Mouse (Mus musculus): ENCODE results near the gene Siae. TPM values are rescaled to one million over a fixed set of nuclear protein-coding genes. Genes with fewer than 3 reads are reported as not detected.

The Siae gene
- polyA plus RNA-seq, 1 experiment from 2014 or later = 7.0 TPM

DNA sequence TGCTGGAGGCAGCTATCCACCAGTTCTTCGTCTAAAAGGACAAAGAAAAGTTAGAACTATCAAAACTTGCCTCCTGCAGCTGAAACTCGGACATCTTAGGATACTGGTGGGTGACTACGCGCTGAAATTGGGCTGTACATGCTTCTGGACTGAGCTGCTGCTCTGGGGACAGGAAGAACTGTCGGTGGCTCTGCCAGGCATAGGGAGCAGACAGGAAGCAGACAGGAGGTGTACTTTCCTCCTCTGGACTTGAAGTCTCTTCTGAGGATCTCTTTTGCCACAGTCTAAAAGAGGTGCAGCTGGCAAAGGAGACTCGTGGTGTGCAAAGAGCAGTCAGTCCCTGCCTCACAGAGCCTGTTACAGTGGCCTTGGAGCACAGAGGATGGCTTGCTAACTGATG lies 37.1 kb downstream of the Siae start:
- H3K36me3 ChIP-seq (ENCODE audit: poor library complexity, severe bottlenecking) = no peaks in the 10 kb centered on the region
- H3K27me3 ChIP-seq = no peaks in the 10 kb centered on the region
- ATAC-seq = no peak
- no peaks in the 10 kb centered on the region for H3K4me1 ChIP-seq
- H3K9ac ChIP-seq = no peak overlapping the region
- no peaks in the 10 kb centered on the region for H3K9me3 ChIP-seq (replicated peaks)
- no peak overlapping the region for H3K4me3 ChIP-seq
- H3K4me2 ChIP-seq = no peak overlapping the region
- no peak overlapping the region for H3K27ac ChIP-seq
- WGBS = 62% methylated on average over 6 of the region's 6 CpGs

- no peak for ATAC-seq
- Histone ChIP-seq H3K4me1 (no peaks in the 10 kb centered on the region), H3K9me3 (replicated peaks) (no peaks in the 10 kb centered on the region), H3K27me3 (no peaks in the 10 kb centered on the region), H3K36me3 (ENCODE audit: poor library complexity, severe bottlenecking) (no peaks in the 10 kb centered on the region), H3K4me2 (no peak overlapping the region), H3K27ac (no peak overlapping the region), H3K4me3 (no peak overlapping the region), H3K9ac (no peak overlapping the region)
- WGBS = 89% methylated on average over 3 of the region's 3 CpGs
Observed at GRCm38 (mm10) chr9:37593690-37594089, 38.2 kb downstream of the Siae start.

- Histone ChIP-seq H3K4me2 (no peak overlapping the region), H3K36me3 (ENCODE audit: poor library complexity, severe bottlenecking) (no peaks in the 10 kb centered on the region), H3K27me3 (no peaks in the 10 kb centered on the region), H3K4me1 (no peaks in the 10 kb centered on the region), H3K9me3 (replicated peaks) (no peaks in the 10 kb centered on the region), H3K9ac (no peak overlapping the region), H3K4me3 (no peak overlapping the region), H3K27ac (no peak overlapping the region)
- WGBS = 88% methylated on average over 1 of the region's 1 CpGs
- ATAC-seq = no peak
Observed at GRCm38 (mm10) chr9:37595570-37595969, 40.1 kb downstream of the Siae start.

GRCm38 (mm10) chr9:37598637-37599036 lies 43.1 kb downstream of the Siae start:
- Histone ChIP-seq H3K4me2 (no peak overlapping the region), H3K9me3 (replicated peaks) (no peaks in the 10 kb centered on the region), H3K27me3 (no peaks in the 10 kb centered on the region), H3K27ac (no peak overlapping the region), H3K9ac (no peak overlapping the region), H3K4me1 (no peaks in the 10 kb centered on the region), H3K4me3 (no peak overlapping the region), H3K36me3 (ENCODE audit: poor library complexity, severe bottlenecking) (no peaks in the 10 kb centered on the region)
- ATAC-seq = no peak
- WGBS = 97% methylated on average over 2 of the region's 2 CpGs

GRCm38 (mm10) chr9:37600538-37601205 lies 45.2 kb downstream of the Siae start:
- Histone ChIP-seq H3K27me3 (no peaks in the 10 kb centered on the region), H3K9ac (no peak overlapping the region), H3K4me3 (no peak overlapping the region), H3K36me3 (ENCODE audit: poor library complexity, severe bottlenecking) (no peaks in the 10 kb centered on the region), H3K9me3 (replicated peaks) (no peaks in the 10 kb centered on the region), H3K27ac (no peak overlapping the region), H3K4me2 (no peak overlapping the region), H3K4me1 (no peaks in the 10 kb centered on the region)
- 93% methylated on average over 2 of the region's 2 CpGs for WGBS
- ATAC-seq = no peak

DNA sequence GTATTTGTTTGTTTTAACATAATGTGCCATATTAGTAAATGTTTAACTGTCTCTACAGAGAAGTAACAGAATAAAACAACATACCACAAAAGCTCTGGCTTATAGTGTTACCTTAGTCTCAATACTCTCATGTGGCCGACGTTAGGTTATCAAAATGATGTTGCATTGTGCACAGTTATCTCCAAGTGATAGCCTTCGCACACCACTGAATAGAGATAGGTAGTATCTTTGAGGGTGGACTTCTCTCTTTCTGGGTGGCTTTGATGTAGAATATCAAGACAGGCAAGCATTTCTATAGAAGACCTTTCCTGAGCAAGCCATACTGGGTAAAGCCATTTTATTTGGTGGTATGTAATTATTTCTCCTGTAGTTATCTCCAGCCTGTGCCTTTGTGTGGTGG lies 49.6 kb downstream of the Siae start:
- Histone ChIP-seq H3K4me3 (no peak overlapping the region), H3K27ac (no peak overlapping the region), H3K4me2 (no peak overlapping the region), H3K36me3 (ENCODE audit: poor library complexity, severe bottlenecking) (no peaks in the 10 kb centered on the region), H3K4me1 (no peaks in the 10 kb centered on the region), H3K9ac (no peak overlapping the region), H3K9me3 (replicated peaks) (no peaks in the 10 kb centered on the region), H3K27me3 (no peaks in the 10 kb centered on the region)
- 91% methylated on average over 3 of the region's 3 CpGs for WGBS
- no peak for ATAC-seq

DNA sequence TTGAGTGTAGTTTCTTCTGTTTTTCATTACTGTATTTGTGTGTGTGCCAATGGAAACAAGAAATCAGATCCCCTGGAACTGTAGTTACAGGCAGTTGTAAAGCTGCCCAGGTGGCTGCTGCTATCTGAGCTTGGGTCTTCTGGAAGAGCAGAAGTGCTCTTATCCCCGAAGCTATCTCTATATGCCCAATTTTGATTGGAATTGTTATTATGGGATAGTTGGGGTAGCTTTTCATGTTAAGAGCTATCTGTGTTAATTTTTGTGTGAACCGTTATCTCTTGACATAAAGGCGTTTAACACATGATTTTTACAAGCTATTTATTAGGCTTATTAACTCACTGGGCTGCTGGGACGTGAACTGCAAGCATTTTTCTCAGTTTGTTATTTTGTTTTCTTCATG lies 54.1 kb downstream of the Siae start:
- H3K4me3 ChIP-seq = no peak overlapping the region
- H3K4me1 ChIP-seq = peaks cover 7% of the 10 kb centered on the region
- no peak overlapping the region for H3K4me2 ChIP-seq
- H3K9ac ChIP-seq = no peak overlapping the region
- no peaks in the 10 kb centered on the region for H3K9me3 ChIP-seq (replicated peaks)
- H3K27ac ChIP-seq = no peak overlapping the region
- no peaks in the 10 kb centered on the region for H3K27me3 ChIP-seq
- 76% methylated on average over 4 of the region's 4 CpGs for WGBS
- H3K36me3 ChIP-seq (ENCODE audit: poor library complexity, severe bottlenecking) = no peaks in the 10 kb centered on the region
- ATAC-seq = no peak

DNA sequence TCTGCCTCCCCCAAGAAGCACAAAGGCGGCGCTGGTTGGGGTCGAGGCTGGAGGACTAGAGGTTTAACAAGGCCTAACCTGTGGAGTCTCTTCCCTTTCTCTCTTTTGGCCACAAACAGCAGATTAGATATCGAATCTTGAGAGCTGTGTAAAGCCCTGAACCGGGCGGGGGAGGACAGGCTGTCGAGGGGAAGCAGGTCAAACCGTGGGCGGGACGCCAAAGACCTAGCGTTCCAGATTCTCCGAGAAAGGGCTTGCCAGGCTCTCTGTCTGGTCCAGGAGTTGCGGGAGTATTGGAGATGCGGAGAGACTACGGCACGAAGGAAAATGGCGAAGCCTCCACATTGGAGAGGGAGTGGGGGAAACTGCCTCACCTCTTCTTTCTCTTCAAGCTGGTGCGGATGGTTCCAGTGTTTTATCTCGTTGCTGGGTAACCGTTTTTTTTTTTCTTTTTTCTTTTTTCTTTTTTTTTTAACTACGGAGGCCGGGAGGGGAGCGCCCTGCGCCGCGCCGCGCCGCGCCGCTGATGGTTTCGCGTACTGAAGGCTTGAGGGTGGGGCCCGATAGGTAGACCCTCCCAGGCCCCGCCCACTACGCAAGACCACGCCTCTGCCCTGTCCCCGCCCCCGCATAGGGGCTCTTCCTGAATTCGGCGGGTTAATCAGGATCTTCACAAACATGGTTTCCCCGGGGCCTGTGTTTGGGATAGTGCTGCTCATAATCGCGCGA lies 57.8 kb downstream of the Siae start, which contains the start of gene Spa17:
Spa17 (minus strand) TSS at position 541 of the 729 bp plus-strand sequence.
- Histone ChIP-seq H3K36me3 (ENCODE audit: poor library complexity, severe bottlenecking) (no peaks in the 10 kb centered on the region), H3K4me2 (peak within 1 kb of the TSS; percentile 72)
- WGBS = under 1% methylated on average over 45 of the region's 45 CpGs

DNA sequence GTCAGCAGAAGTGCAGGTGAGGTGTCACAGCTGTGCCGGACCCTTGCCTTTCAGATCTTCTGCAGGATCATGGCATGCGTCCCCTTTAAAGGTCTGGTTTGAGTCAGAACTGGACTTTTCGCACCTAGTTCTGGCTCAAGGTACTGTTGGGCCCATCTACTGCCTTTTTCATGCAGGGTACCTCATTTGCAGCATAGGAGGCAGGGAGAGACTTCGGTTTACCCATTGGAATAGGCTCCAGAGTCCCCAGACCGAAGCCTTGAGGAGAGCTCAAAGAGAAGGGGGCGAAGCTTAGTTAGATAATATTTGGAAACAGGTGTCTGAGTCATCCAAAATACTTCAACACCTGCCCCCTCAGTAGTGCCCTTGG lies 58.4 kb downstream of the Siae start:
- Histone ChIP-seq H3K27ac (0 out of 2 replicates have a peak overlapping the region, but pooled peaks have one; percentile 40), H3K36me3 (ENCODE audit: poor library complexity, severe bottlenecking) (no peaks in the 10 kb centered on the region), H3K4me3 (peak overlapping the region; percentile 65), H3K9ac (peak overlapping the region; percentile 83), H3K4me2 (peak overlapping the region; percentile 72), H3K4me1 (peaks cover 7% of the 10 kb centered on the region), H3K9me3 (replicated peaks) (no peaks in the 10 kb centered on the region), H3K27me3 (no peaks in the 10 kb centered on the region)
- no peak for ATAC-seq
- 17% methylated on average over 6 of the region's 6 CpGs for WGBS

More for the DNA sequence above, 57.8 kb downstream of the Siae start, which contains the start of gene Spa17:
- H3K27ac ChIP-seq = peak within 1 kb of the TSS; percentile 85
- H3K9ac ChIP-seq = peak within 1 kb of the TSS; percentile 83
- H3K9me3 ChIP-seq (replicated peaks) = no peaks in the 10 kb centered on the region
- peak within 1 kb of the TSS; percentile 65 for H3K4me3 ChIP-seq
- ATAC-seq = peak; percentile 95
- no peaks in the 10 kb centered on the region for H3K27me3 ChIP-seq
- H3K4me1 ChIP-seq = peaks cover 7% of the 10 kb centered on the region

DNA sequence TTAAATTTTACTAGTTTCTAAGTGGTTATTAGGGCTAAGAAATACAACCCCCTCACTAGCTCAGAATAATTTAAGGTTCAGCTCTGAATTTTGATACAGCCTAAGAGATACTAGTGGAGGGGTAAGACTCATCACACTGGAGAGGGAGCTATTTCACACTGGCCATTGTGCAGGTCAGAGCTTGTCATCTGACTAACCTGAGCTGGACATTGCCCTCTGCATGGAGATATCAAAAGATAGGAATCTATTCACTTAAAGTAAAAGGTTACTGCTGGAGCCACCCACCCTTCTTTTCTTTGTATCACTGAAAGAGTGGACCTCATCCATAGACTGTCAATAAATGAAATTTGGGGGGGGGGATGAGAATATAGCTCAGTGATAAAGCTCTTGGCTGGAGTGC lies 58.8 kb downstream of the Siae start:
- no peaks in the 10 kb centered on the region for H3K36me3 ChIP-seq (ENCODE audit: poor library complexity, severe bottlenecking)
- no peak overlapping the region for H3K9ac ChIP-seq
- 0 out of 2 replicates have a peak, but pooled peaks have one; percentile 3 for ATAC-seq
- 0 out of 2 replicates have a peak overlapping the region, but pooled peaks have one; percentile 40 for H3K27ac ChIP-seq
- H3K9me3 ChIP-seq (replicated peaks) = no peaks in the 10 kb centered on the region
- no peaks in the 10 kb centered on the region for H3K27me3 ChIP-seq
- H3K4me2 ChIP-seq = peak overlapping the region; percentile 72
- H3K4me1 ChIP-seq = peaks cover 7% of the 10 kb centered on the region
- peak overlapping the region; percentile 65; the same call in 1 of the 2 replicates for H3K4me3 ChIP-seq

DNA sequence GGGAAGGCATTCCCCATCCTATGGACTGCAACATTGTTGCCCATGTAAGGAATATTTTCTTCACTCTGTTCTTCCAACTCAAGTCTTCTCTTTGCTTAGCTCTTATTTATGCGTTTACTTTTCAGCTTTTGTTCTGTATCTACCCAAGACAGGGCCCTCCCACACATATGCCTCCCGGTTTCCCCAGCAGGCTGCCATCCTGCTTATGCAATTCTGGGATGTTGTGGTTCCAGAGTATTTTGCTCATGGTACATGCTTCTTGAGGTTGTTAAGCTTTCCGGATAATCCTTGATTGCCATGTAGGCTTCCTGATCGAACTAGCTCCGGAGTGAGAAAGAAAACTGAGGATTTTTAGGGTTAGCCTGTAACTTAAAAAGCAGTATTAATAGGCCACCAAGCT lies 59.7 kb downstream of the Siae start:
- Histone ChIP-seq H3K9ac (no peak overlapping the region), H3K4me2 (no peak overlapping the region), H3K36me3 (ENCODE audit: poor library complexity, severe bottlenecking) (no peaks in the 10 kb centered on the region), H3K9me3 (replicated peaks) (no peaks in the 10 kb centered on the region), H3K4me1 (peaks cover 7% of the 10 kb centered on the region), H3K27me3 (no peaks in the 10 kb centered on the region), H3K27ac (no peak overlapping the region), H3K4me3 (no peak overlapping the region)
- ATAC-seq = no peak
- WGBS = 65% methylated on average over 5 of the region's 5 CpGs

- Histone ChIP-seq H3K36me3 (ENCODE audit: poor library complexity, severe bottlenecking) (no peaks in the 10 kb centered on the region), H3K27me3 (no peaks in the 10 kb centered on the region), H3K27ac (no peak overlapping the region), H3K9me3 (replicated peaks) (no peaks in the 10 kb centered on the region), H3K4me2 (no peak overlapping the region), H3K4me1 (peaks cover 10% of the 10 kb centered on the region), H3K9ac (no peak overlapping the region), H3K4me3 (no peak overlapping the region)
- no peak for ATAC-seq
- 59% methylated on average over 2 of the region's 2 CpGs for WGBS
Observed at GRCm38 (mm10) chr9:37616770-37617169, 61.3 kb downstream of the Siae start.
